Mouse (Mus musculus): ENCODE data around the gene Zfp57. TPM values are rescaled to one million over a fixed set of nuclear protein-coding genes. Genes with fewer than 3 reads are reported as not detected.

Gene Zfp57
- polyA plus RNA-seq, 1 experiment from 2014 or later, result 135 TPM

DNA sequence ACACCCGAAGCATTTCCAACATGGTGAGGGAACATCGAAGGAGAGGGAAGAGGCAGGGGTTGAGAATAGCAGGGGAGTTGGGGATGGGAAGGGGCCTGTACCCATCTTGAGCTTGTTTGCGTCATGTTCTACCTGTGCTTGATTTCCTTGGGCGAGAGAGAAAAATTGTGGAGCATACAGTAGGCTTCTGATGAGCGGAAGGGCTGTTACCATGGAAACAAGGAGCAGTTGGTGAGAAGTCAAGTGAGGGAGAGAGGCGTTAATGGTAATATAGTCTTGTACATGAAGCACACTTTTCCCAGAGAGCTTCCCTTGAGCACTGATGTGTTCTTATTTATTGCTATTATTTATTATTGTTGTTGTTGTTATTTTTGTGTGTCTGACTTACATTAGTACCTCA, 56.0 kb downstream of the Zfp57 start:
- no peaks in the 10 kb centered on the region for H3K9me3 ChIP-seq (ENCODE audit: control insufficient read depth, low read length)
- 90% methylated on average over 6 of the region's 6 CpGs for WGBS
- no peak overlapping the region for H3K4me3 ChIP-seq (ENCODE audit: low read depth, low read length)
- no peak overlapping the region for H3K4me2 ChIP-seq (ENCODE audit: low read depth)
- DNase-seq (ENCODE audit: low spot score), result no peak
- no peak for ATAC-seq (ENCODE audit: insufficient read depth, low FRiP score, low TSS enrichment)
- no peak overlapping the region for H3K9ac ChIP-seq (ENCODE audit: low read length)
- H3K27ac ChIP-seq (ENCODE audit: low read depth, low read length), result no peak overlapping the region
- peaks cover 10% of the 10 kb centered on the region for H3K36me3 ChIP-seq (ENCODE audit: control insufficient read depth, insufficient read depth, low read length)
- H3K4me1 ChIP-seq (ENCODE audit: control insufficient read depth, insufficient read depth, low read length), result no peaks in the 10 kb centered on the region
- no peaks in the 10 kb centered on the region for H3K27me3 ChIP-seq (ENCODE audit: control insufficient read depth, insufficient read depth, low read length)

Other genes with a start within 250 kb of the Zfp57 start
- gene H2-M10.5, start 228.3 kb upstream of the Zfp57 start, polyA plus RNA-seq (2014; fragmentation: Nextera tagmentation; extraction: Ambion mirVana), result not detected in 2 replicates
- not detected in 2 replicates for gene H2-M10.6, start 189.0 kb upstream of the Zfp57 start, polyA plus RNA-seq (2014; fragmentation: Nextera tagmentation; extraction: Ambion mirVana)
- gene Trim26, start 164.0 kb upstream of the Zfp57 start, polyA plus RNA-seq (2014; fragmentation: Nextera tagmentation; extraction: Ambion mirVana), result 33.7 and 37.5 TPM in 2 replicates
- gene Trim15, start 134.0 kb upstream of the Zfp57 start, polyA plus RNA-seq (2014; fragmentation: Nextera tagmentation; extraction: Ambion mirVana), result 0.42 and 0.66 TPM in 2 replicates
- 5.7 and 7.5 TPM in 2 replicates for gene Trim10, start 131.6 kb upstream of the Zfp57 start, polyA plus RNA-seq (2014; fragmentation: Nextera tagmentation; extraction: Ambion mirVana)
- not detected in 2 replicates for gene Trim40, start 111.0 kb upstream of the Zfp57 start, polyA plus RNA-seq (2014; fragmentation: Nextera tagmentation; extraction: Ambion mirVana)
- gene Trim31, start 103.0 kb upstream of the Zfp57 start, polyA plus RNA-seq (2014; fragmentation: Nextera tagmentation; extraction: Ambion mirVana), result not detected in 2 replicates
- gene Rnf39, start 58.2 kb upstream of the Zfp57 start, polyA plus RNA-seq (2014; fragmentation: Nextera tagmentation; extraction: Ambion mirVana), result 0.93 and 1.1 TPM in 2 replicates
- 151 and 162 TPM in 2 replicates for gene Ppp1r11, start 49.4 kb upstream of the Zfp57 start, polyA plus RNA-seq (2014; fragmentation: Nextera tagmentation; extraction: Ambion mirVana)
- 84.7 and 90.2 TPM in 2 replicates for gene Znrd1, start 42.6 kb upstream of the Zfp57 start, polyA plus RNA-seq (2014; fragmentation: Nextera tagmentation; extraction: Ambion mirVana)
- gene Znrd1as, start 42.6 kb upstream of the Zfp57 start, polyA plus RNA-seq (2014; fragmentation: Nextera tagmentation; extraction: Ambion mirVana), result 7.8 and 8.1 TPM in 2 replicates
- not detected in 2 replicates for gene 2410137M14Rik, start 19.9 kb upstream of the Zfp57 start, polyA plus RNA-seq (2014; fragmentation: Nextera tagmentation; extraction: Ambion mirVana)
- gene H2-M5, start 11.6 kb upstream of the Zfp57 start, polyA plus RNA-seq (2014; fragmentation: Nextera tagmentation; extraction: Ambion mirVana), result 0.59 and 1.1 TPM in 2 replicates
- gene Mog, start 22.2 kb downstream of the Zfp57 start, polyA plus RNA-seq (2014; fragmentation: Nextera tagmentation; extraction: Ambion mirVana), result 0.23 and 0.40 TPM in 2 replicates
- 21.3 and 22.7 TPM in 2 replicates for gene Gabbr1, start 44.8 kb downstream of the Zfp57 start, polyA plus RNA-seq (2014; fragmentation: Nextera tagmentation; extraction: Ambion mirVana)
- gene Olfr90, start 87.3 kb downstream of the Zfp57 start, polyA plus RNA-seq (2014; fragmentation: Nextera tagmentation; extraction: Ambion mirVana), result not detected in 2 replicates
- not detected in 2 replicates for gene Olfr91, start 97.1 kb downstream of the Zfp57 start, polyA plus RNA-seq (2014; fragmentation: Nextera tagmentation; extraction: Ambion mirVana)
- gene Olfr92, start 118.9 kb downstream of the Zfp57 start, polyA plus RNA-seq (2014; fragmentation: Nextera tagmentation; extraction: Ambion mirVana), result not detected in 2 replicates
- gene Olfr93, start 160.3 kb downstream of the Zfp57 start, polyA plus RNA-seq (2014; fragmentation: Nextera tagmentation; extraction: Ambion mirVana), result not detected in 2 replicates
- gene Ubd, start 192.7 kb downstream of the Zfp57 start, polyA plus RNA-seq (2014; fragmentation: Nextera tagmentation; extraction: Ambion mirVana), result not detected in 2 replicates
- not detected in 2 replicates for gene Olfr94, start 199.8 kb downstream of the Zfp57 start, polyA plus RNA-seq (2014; fragmentation: Nextera tagmentation; extraction: Ambion mirVana)
- not detected in 2 replicates for gene Olfr95, start 212.0 kb downstream of the Zfp57 start, polyA plus RNA-seq (2014; fragmentation: Nextera tagmentation; extraction: Ambion mirVana)
- gene Olfr96, start 219.0 kb downstream of the Zfp57 start, polyA plus RNA-seq (2014; fragmentation: Nextera tagmentation; extraction: Ambion mirVana), result not detected in 2 replicates
- not detected in 2 replicates for gene Olfr97, start 236.2 kb downstream of the Zfp57 start, polyA plus RNA-seq (2014; fragmentation: Nextera tagmentation; extraction: Ambion mirVana)

All from neural tube, embryonic 11.5 days (tissue).